Mouse (Mus musculus) liver, embryonic 14.5 days (tissue): ENCODE results near the gene Tmem209.

Source experiments
- CTCF ChIP-seq: IDR thresholded peaks from 2 replicates; pipeline ENCODE4 v1.5.1; 2016; ENCODE audit warnings: antibody characterized with exemption, low read depth, control low read depth
- EP300 ChIP-seq: IDR thresholded peaks from 2 replicates; pipeline ENCODE4 v1.6.1; 2016; ENCODE audit warnings: antibody characterized with exemption, low read depth

GRCm38 (mm10) chr6:30437054-30437453 is 72.5 kb downstream of the Tmem209 start:
- TF ChIP-seq CTCF (no peak), EP300 (no peak)
